Mouse (Mus musculus): ENCODE data around the gene Ier3. TPM values are rescaled to one million over a fixed set of nuclear protein-coding genes. Genes with fewer than 3 reads are reported as not detected.

Gene Ier3
- total RNA-seq (2023), result 10.8 TPM

GRCm38 (mm10) chr17:35821439-35822430 lies at the start of gene Ier3:
Ier3 (plus strand) TSS chr17:35821684.

GRCm38 (mm10) chr17:35822964-35823937 lies 1.8 kb downstream of the Ier3 start, which contains the start of gene Flot1:
Flot1 (plus strand) TSS chr17:35823230.

GRCm38 (mm10) chr17:35838122-35838544 lies 16.6 kb downstream of the Ier3 start, which contains the start of gene Tubb5:
Tubb5 (minus strand) TSS chr17:35838306.

GRCm38 (mm10) chr17:35841076-35841950 lies 19.8 kb downstream of the Ier3 start, which contains the start of gene Mdc1:
Mdc1 (plus strand) TSS chr17:35841515.

GRCm38 (mm10) chr17:35861198-35861857 lies 39.8 kb downstream of the Ier3 start, which contains the start of gene Nrm:
Nrm (plus strand) TSS chr17:35861318.

GRCm38 (mm10) chr17:35865481-35866280 lies 44.2 kb downstream of the Ier3 start, which contains the start of gene Ppp1r18:
Ppp1r18 (plus strand) TSS chr17:35865593.

Other genes with a start within 250 kb of the Ier3 start
- not detected for gene Sfta2, start 220.1 kb upstream of the Ier3 start, total RNA-seq (2023)
- gene Gm9573, start 195.0 kb upstream of the Ier3 start, total RNA-seq (2023), result not detected
- not detected for gene Mucl3, start 178.0 kb upstream of the Ier3 start, total RNA-seq (2023)
- 45.6 TPM for gene Vars2, start 154.1 kb upstream of the Ier3 start, total RNA-seq (2023)
- gene Gtf2h4, start 147.9 kb upstream of the Ier3 start, total RNA-seq (2023), result 15.9 TPM
- gene Ddr1, start 117.1 kb upstream of the Ier3 start, total RNA-seq (2023), result 10.0 TPM
- gene Flot1, start 1.5 kb downstream of the Ier3 start, total RNA-seq (2023), result 52.4 TPM
- gene Tubb5, start 16.6 kb downstream of the Ier3 start, total RNA-seq (2023), result 692 TPM
- 76.2 TPM for gene Mdc1, start 19.8 kb downstream of the Ier3 start, total RNA-seq (2023)
- 16.8 TPM for gene Nrm, start 39.6 kb downstream of the Ier3 start, total RNA-seq (2023)
- 239 TPM for gene Ppp1r18, start 43.9 kb downstream of the Ier3 start, total RNA-seq (2023)
- gene Dhx16, start 58.1 kb downstream of the Ier3 start, total RNA-seq (2023), result 109 TPM
- 23.7 TPM for gene 2310061I04Rik, start 75.7 kb downstream of the Ier3 start, total RNA-seq (2023)
- gene Atat1, start 88.4 kb downstream of the Ier3 start, total RNA-seq (2023), result 8.6 TPM
- gene Mrps18b, start 94.7 kb downstream of the Ier3 start, total RNA-seq (2023), result 67.6 TPM
- gene Ppp1r10, start 94.8 kb downstream of the Ier3 start, total RNA-seq (2023), result 156 TPM
- 116 TPM for gene Abcf1, start 148.1 kb downstream of the Ier3 start, total RNA-seq (2023)
- 51.7 TPM for gene Gnl1, start 158.2 kb downstream of the Ier3 start, total RNA-seq (2023)
- 47.3 TPM for gene Prr3, start 158.6 kb downstream of the Ier3 start, total RNA-seq (2023)
- 22.1 TPM for gene H2-T24, start 198.9 kb downstream of the Ier3 start, total RNA-seq (2023)
- gene H2-T23, start 211.2 kb downstream of the Ier3 start, total RNA-seq (2023), result 301 TPM
- gene H2-T22, start 221.1 kb downstream of the Ier3 start, total RNA-seq (2023), result 184 TPM
- 1.0 TPM for gene Gm6034, start 221.3 kb downstream of the Ier3 start, total RNA-seq (2023)
- gene Gm11127, start 236.7 kb downstream of the Ier3 start, total RNA-seq (2023), result 81.8 TPM

All from CD8-positive naive resting alpha-beta T cell, adult 57 days (primary cell).